Mouse (Mus musculus): Measurements from ENCODE around the gene Srrt. TPM values are rescaled to one million over a fixed set of nuclear protein-coding genes. Genes with fewer than 3 reads are reported as not detected.
A peak's percentile ranks its signal among the peaks of the same experiment; 100 is the strongest.

Gene Srrt
- total RNA-seq (2017): 313 and 317 TPM in 2 replicates

- ATAC-seq (replicated peaks in 1 of 2; ENCODE audit: insufficient read depth in 1 of 2, low FRiP score in 2 of 2, low TSS enrichment in 1 of 2, low read depth in 1 of 2, poor library complexity in 2 of 2, severe bottlenecking in 2 of 2): peak; percentile 86 to 87
These were observed at the start of gene Srrt for GRCm38 (mm10) chr5:137307071-137307912. Srrt (minus strand) TSS chr5:137307674.

- ATAC-seq (replicated peaks in 1 of 2; ENCODE audit: insufficient read depth in 1 of 2, low FRiP score in 2 of 2, low TSS enrichment in 1 of 2, low read depth in 1 of 2, poor library complexity in 2 of 2, severe bottlenecking in 2 of 2): no peak
These were observed 46.6 kb upstream of the Srrt start for GRCm38 (mm10) chr5:137354091-137354490.

- no peak for ATAC-seq (replicated peaks in 1 of 2; ENCODE audit: insufficient read depth in 1 of 2, low FRiP score in 2 of 2, low TSS enrichment in 1 of 2, low read depth in 1 of 2, poor library complexity in 2 of 2, severe bottlenecking in 2 of 2)
These were observed 44.8 kb upstream of the Srrt start for GRCm38 (mm10) chr5:137352011-137352975.

- ATAC-seq (replicated peaks in 1 of 2; ENCODE audit: insufficient read depth in 1 of 2, low FRiP score in 2 of 2, low TSS enrichment in 1 of 2, low read depth in 1 of 2, poor library complexity in 2 of 2, severe bottlenecking in 2 of 2): no peak
These were observed 43.9 kb upstream of the Srrt start for GRCm38 (mm10) chr5:137351394-137351793.

- no peak for ATAC-seq (replicated peaks in 1 of 2; ENCODE audit: insufficient read depth in 1 of 2, low FRiP score in 2 of 2, low TSS enrichment in 1 of 2, low read depth in 1 of 2, poor library complexity in 2 of 2, severe bottlenecking in 2 of 2)
These were observed 43.5 kb upstream of the Srrt start for GRCm38 (mm10) chr5:137351058-137351380.

- no peak for ATAC-seq (replicated peaks in 1 of 2; ENCODE audit: insufficient read depth in 1 of 2, low FRiP score in 2 of 2, low TSS enrichment in 1 of 2, low read depth in 1 of 2, poor library complexity in 2 of 2, severe bottlenecking in 2 of 2)
These were observed 43.0 kb upstream of the Srrt start for GRCm38 (mm10) chr5:137350205-137351057.

GRCm38 (mm10) chr5:137349384-137350204 is 42.1 kb upstream of the Srrt start, which contains the start of gene Ephb4:
Ephb4 (plus strand) TSS chr5:137350109.
- peak; percentile 30 to 47; a peak in 2 of 4 replicates for ATAC-seq (replicated peaks in 1 of 2; ENCODE audit: insufficient read depth in 1 of 2, low FRiP score in 2 of 2, low TSS enrichment in 1 of 2, low read depth in 1 of 2, poor library complexity in 2 of 2, severe bottlenecking in 2 of 2)

- ATAC-seq (replicated peaks in 1 of 2; ENCODE audit: insufficient read depth in 1 of 2, low FRiP score in 2 of 2, low TSS enrichment in 1 of 2, low read depth in 1 of 2, poor library complexity in 2 of 2, severe bottlenecking in 2 of 2): no peak
These were observed 41.3 kb upstream of the Srrt start for GRCm38 (mm10) chr5:137348482-137349383.

- ATAC-seq (replicated peaks in 1 of 2; ENCODE audit: insufficient read depth in 1 of 2, low FRiP score in 2 of 2, low TSS enrichment in 1 of 2, low read depth in 1 of 2, poor library complexity in 2 of 2, severe bottlenecking in 2 of 2): no peak
These were observed 40.4 kb upstream of the Srrt start for GRCm38 (mm10) chr5:137347856-137348255.

GRCm38 (mm10) chr5:137346983-137347382 is 39.5 kb upstream of the Srrt start:
- ATAC-seq (replicated peaks in 1 of 2; ENCODE audit: insufficient read depth in 1 of 2, low FRiP score in 2 of 2, low TSS enrichment in 1 of 2, low read depth in 1 of 2, poor library complexity in 2 of 2, severe bottlenecking in 2 of 2): no peak

- ATAC-seq (replicated peaks in 1 of 2; ENCODE audit: insufficient read depth in 1 of 2, low FRiP score in 2 of 2, low TSS enrichment in 1 of 2, low read depth in 1 of 2, poor library complexity in 2 of 2, severe bottlenecking in 2 of 2): no peak
These were observed 38.9 kb upstream of the Srrt start for GRCm38 (mm10) chr5:137346388-137346787.

- ATAC-seq (replicated peaks in 1 of 2; ENCODE audit: insufficient read depth in 1 of 2, low FRiP score in 2 of 2, low TSS enrichment in 1 of 2, low read depth in 1 of 2, poor library complexity in 2 of 2, severe bottlenecking in 2 of 2): 0 out of 4 replicates have a peak, but pooled peaks of 1 of the 2 experiments have one; percentile 52
These were observed 38.3 kb upstream of the Srrt start for GRCm38 (mm10) chr5:137345821-137346220.

- ATAC-seq (replicated peaks in 1 of 2; ENCODE audit: insufficient read depth in 1 of 2, low FRiP score in 2 of 2, low TSS enrichment in 1 of 2, low read depth in 1 of 2, poor library complexity in 2 of 2, severe bottlenecking in 2 of 2): no peak
These were observed 36.4 kb upstream of the Srrt start for GRCm38 (mm10) chr5:137343869-137344268.

GRCm38 (mm10) chr5:137343412-137343811 is 35.9 kb upstream of the Srrt start:
- ATAC-seq (replicated peaks in 1 of 2; ENCODE audit: insufficient read depth in 1 of 2, low FRiP score in 2 of 2, low TSS enrichment in 1 of 2, low read depth in 1 of 2, poor library complexity in 2 of 2, severe bottlenecking in 2 of 2): no peak

- ATAC-seq (replicated peaks in 1 of 2; ENCODE audit: insufficient read depth in 1 of 2, low FRiP score in 2 of 2, low TSS enrichment in 1 of 2, low read depth in 1 of 2, poor library complexity in 2 of 2, severe bottlenecking in 2 of 2): no peak
These were observed 35.0 kb upstream of the Srrt start for GRCm38 (mm10) chr5:137342407-137343012.
